Mouse (Mus musculus): Measurements from ENCODE around the gene Camk1. TPM values are rescaled to one million over a fixed set of nuclear protein-coding genes. Genes with fewer than 3 reads are reported as not detected.

Camk1 gene
- total and polyA plus RNA-seq, 3 experiments: 7.9 to 13.3 TPM; not detected in 1

DNA sequence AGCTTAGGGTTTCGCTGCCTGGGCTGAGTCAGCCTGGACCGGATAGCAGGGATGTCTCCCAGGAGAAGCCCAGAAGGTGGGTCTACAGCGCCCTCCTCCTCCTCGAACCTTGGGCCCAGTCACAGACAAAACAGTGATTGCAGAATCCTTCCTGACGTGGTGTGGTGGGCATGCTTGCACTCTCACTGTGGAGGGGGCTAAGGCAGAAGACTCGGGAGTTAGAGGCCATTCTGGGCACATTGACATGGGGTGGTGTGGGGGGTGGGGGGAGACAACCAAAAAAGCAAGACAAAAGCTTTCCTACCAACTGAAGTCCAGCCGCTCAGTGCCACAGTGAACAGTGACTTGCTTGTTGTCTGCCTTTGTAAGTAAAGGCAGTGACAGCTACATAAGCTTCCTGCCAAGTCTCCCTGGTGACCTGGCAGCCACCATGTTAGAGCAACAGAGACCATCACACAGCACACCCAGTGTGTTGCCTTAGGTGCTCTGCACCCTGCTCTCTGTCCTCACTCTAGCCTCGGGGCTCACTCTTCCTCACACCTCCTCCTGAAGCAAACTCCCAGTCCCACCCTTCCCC, 40.7 kb upstream of the Camk1 start:
- Histone ChIP-seq H3K9ac (ENCODE audit: control insufficient read depth, low read depth, low read length, poor library complexity, severe bottlenecking) (no peak overlapping the region), H3K4me1 (ENCODE audit: control insufficient read depth in 1 of 2, insufficient read depth in 2 of 2, low read length in 2 of 2) (peaks cover 0 to under 1% of the 10 kb centered on the region in 2 experiments; a peak in 1 of 4 replicates), H3K9me3 (replicated peaks; ENCODE audit: insufficient read depth, low read length) (no peaks in the 10 kb centered on the region), H3K27ac (ENCODE audit: control insufficient read depth, low read depth, low read length) (no peak overlapping the region), H3K79me2 (ENCODE audit: control insufficient read depth, insufficient read depth, low read length, poor library complexity) (peaks cover 16% of the 10 kb centered on the region), H3K36me3 (ENCODE audit: control insufficient read depth in 1 of 2, insufficient read depth in 2 of 2, low read length in 2 of 2) (peaks cover 11 to 48% of the 10 kb centered on the region in 2 experiments), H3K27me3 (ENCODE audit: control insufficient read depth in 1 of 2, insufficient read depth in 2 of 2, low read length in 2 of 2) (no peaks in the 10 kb centered on the region), H3K4me3 (ENCODE audit: control insufficient read depth in 1 of 2, insufficient read depth in 1 of 2, low read depth in 2 of 2, low read length in 2 of 2) (no peak overlapping the region)
- TF ChIP-seq NELFE (IDR thresholded peaks at IDR 0.05; ENCODE audit: low read depth, low read length): no peak
- TF ChIP-seq E2F4 (IDR thresholded peaks at IDR 0.05; ENCODE audit: borderline replicate concordance, low read depth, low read length): no peak
- no peak for TF ChIP-seq MYC (IDR thresholded peaks at IDR 0.05; ENCODE audit: low read depth, low read length)
- TF ChIP-seq POLR2A (IDR thresholded peaks at IDR 0.05; ENCODE audit: control insufficient read depth in 1 of 2, insufficient read depth in 1 of 2, low read depth in 1 of 2, low read length in 2 of 2, poor library complexity in 1 of 2): 0 out of 4 replicates have a peak, but pooled peaks of 1 of the 2 experiments have one; percentile 26
- TF ChIP-seq NRF1 (IDR thresholded peaks at IDR 0.05; ENCODE audit: insufficient read depth, low read depth, low read length, poor library complexity, severe bottlenecking): no peak
- no peak for TF ChIP-seq ETS1 (IDR thresholded peaks at IDR 0.05; ENCODE audit: low read depth, low read length)
- no peak for TF ChIP-seq BHLHE40 (IDR thresholded peaks at IDR 0.05; ENCODE audit: borderline replicate concordance, low read depth, low read length)
- DNase-seq (ENCODE audit: low read depth, low spot score): no peak

DNA sequence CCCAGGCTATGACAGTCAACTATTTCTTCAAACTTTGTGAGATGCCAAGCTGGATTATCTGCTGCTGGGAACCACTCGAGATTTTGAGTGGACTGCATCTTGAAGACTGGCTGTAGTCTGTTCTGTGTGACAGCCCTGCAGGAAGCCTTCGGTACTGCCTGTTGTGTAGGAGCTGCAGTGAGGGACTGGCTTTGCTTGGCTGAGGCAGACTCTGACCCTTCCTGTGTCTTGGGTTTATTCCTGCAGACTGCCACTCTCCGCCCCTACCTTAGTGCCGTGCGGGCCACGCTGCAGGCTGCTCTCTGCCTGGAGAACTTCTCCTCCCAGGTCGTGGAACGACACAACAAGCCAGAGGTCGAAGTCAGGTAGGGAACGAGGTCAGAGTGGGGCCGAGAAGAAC, 36.7 kb upstream of the Camk1 start:
- no peak for DNase-seq (ENCODE audit: low read depth, low spot score)
- Histone ChIP-seq H3K27me3 (ENCODE audit: control insufficient read depth in 1 of 2, insufficient read depth in 2 of 2, low read length in 2 of 2) (no peaks in the 10 kb centered on the region), H3K4me3 (ENCODE audit: control insufficient read depth in 1 of 2, insufficient read depth in 1 of 2, low read depth in 2 of 2, low read length in 2 of 2) (no peak overlapping the region), H3K4me1 (ENCODE audit: control insufficient read depth in 1 of 2, insufficient read depth in 2 of 2, low read length in 2 of 2) (peaks cover 0 to 12% of the 10 kb centered on the region in 2 experiments; a peak in 2 of 4 replicates), H3K9me3 (replicated peaks; ENCODE audit: insufficient read depth, low read length) (no peaks in the 10 kb centered on the region), H3K36me3 (ENCODE audit: control insufficient read depth in 1 of 2, insufficient read depth in 2 of 2, low read length in 2 of 2) (peaks cover 20 to 27% of the 10 kb centered on the region in 2 experiments), H3K9ac (ENCODE audit: control insufficient read depth, low read depth, low read length, poor library complexity, severe bottlenecking) (no peak overlapping the region), H3K27ac (ENCODE audit: control insufficient read depth, low read depth, low read length) (no peak overlapping the region), H3K79me2 (ENCODE audit: control insufficient read depth, insufficient read depth, low read length, poor library complexity) (peaks cover 33% of the 10 kb centered on the region)
- TF ChIP-seq POLR2A (IDR thresholded peaks at IDR 0.05; ENCODE audit: control insufficient read depth in 1 of 2, insufficient read depth in 1 of 2, low read depth in 1 of 2, low read length in 2 of 2, poor library complexity in 1 of 2) (peak in 1 of 2 experiments; percentile 24; a peak in 1 of 4 replicates), GABPA (IDR thresholded peaks at IDR 0.05; ENCODE audit: low read depth, low read length) (no peak), MAX (IDR thresholded peaks at IDR 0.05; ENCODE audit: low read length) (no peak), CTCF (IDR thresholded peaks at IDR 0.05 in 2 of 3, conservative IDR thresholded peaks at IDR 0.05 in 1 of 3; ENCODE audit: control insufficient read depth in 1 of 3, insufficient read depth in 1 of 3, low read depth in 2 of 3, low read length in 3 of 3, poor library complexity in 1 of 3, severe bottlenecking in 1 of 3) (no peak), TCF12 (IDR thresholded peaks at IDR 0.05; ENCODE audit: low read depth, low read length) (no peak), BHLHE40 (IDR thresholded peaks at IDR 0.05; ENCODE audit: borderline replicate concordance, low read depth, low read length) (no peak), JUND (IDR thresholded peaks at IDR 0.05; ENCODE audit: low read depth, low read length) (no peak)

DNA sequence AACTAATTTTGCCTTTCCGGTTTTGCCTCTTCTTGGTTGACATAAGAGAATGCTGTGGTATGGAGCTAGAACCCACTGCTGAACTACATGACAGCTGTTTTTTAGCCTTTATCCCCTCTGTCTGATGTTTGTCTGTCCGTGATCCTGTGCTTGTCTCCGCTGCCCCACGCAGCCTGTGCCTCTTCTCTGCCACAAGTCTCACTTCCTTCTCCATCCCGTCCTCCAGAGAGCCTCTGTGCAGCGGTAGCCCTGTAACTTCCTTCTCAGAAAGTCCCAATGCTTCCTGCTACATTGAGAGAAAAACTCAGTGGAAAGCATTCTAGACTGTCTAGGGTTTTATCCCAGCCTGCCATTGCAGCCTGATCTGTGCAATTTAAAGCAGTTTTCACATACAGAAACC, 35.5 kb upstream of the Camk1 start:
- TF ChIP-seq JUND (IDR thresholded peaks at IDR 0.05; ENCODE audit: low read depth, low read length): no peak
- TF ChIP-seq RCOR1 (IDR thresholded peaks at IDR 0.05; ENCODE audit: low read depth, low read length): no peak
- TF ChIP-seq TBP (IDR thresholded peaks at IDR 0.05; ENCODE audit: low read depth, low read length): 0 out of 2 replicates have a peak, but pooled peaks have one; percentile 4
- TF ChIP-seq ELF1 (IDR thresholded peaks at IDR 0.05; ENCODE audit: low read depth, low read length): 0 out of 2 replicates have a peak, but pooled peaks have one; percentile 12
- no peaks in the 10 kb centered on the region for H3K9me3 ChIP-seq (replicated peaks; ENCODE audit: insufficient read depth, low read length)
- H3K9ac ChIP-seq (ENCODE audit: control insufficient read depth, low read depth, low read length, poor library complexity, severe bottlenecking): peak overlapping the region; percentile 92
- peak; percentile 65 for DNase-seq (ENCODE audit: low read depth, low spot score)
- no peaks in the 10 kb centered on the region for H3K27me3 ChIP-seq (ENCODE audit: control insufficient read depth in 1 of 2, insufficient read depth in 2 of 2, low read length in 2 of 2)
- peaks cover 0 to 12% of the 10 kb centered on the region in 2 experiments; a peak in 2 of 4 replicates for H3K4me1 ChIP-seq (ENCODE audit: control insufficient read depth in 1 of 2, insufficient read depth in 2 of 2, low read length in 2 of 2)
- H3K79me2 ChIP-seq (ENCODE audit: control insufficient read depth, insufficient read depth, low read length, poor library complexity): peaks cover 33% of the 10 kb centered on the region
- peak overlapping the region; percentile 44 for H3K27ac ChIP-seq (ENCODE audit: control insufficient read depth, low read depth, low read length)
- peaks cover 20 to 24% of the 10 kb centered on the region in 2 experiments for H3K36me3 ChIP-seq (ENCODE audit: control insufficient read depth in 1 of 2, insufficient read depth in 2 of 2, low read length in 2 of 2)
- peak overlapping the region; percentile 83 to 95 for H3K4me3 ChIP-seq (ENCODE audit: control insufficient read depth in 1 of 2, insufficient read depth in 1 of 2, low read depth in 2 of 2, low read length in 2 of 2)
